Mouse (Mus musculus) MEL (cell line): ENCODE results near the gene Nrip1.

Experiments
- EP300 ChIP-seq, 2 experiments: IDR thresholded peaks; 2 replicates each; pipeline ENCODE4 v1.6.1; 2011; ENCODE audit warnings: improper control_type of control experiment in 2 of 2, low read length in 2 of 2, low read depth in 1 of 2, mild to moderate bottlenecking in 1 of 2
- ETS1 ChIP-seq: IDR thresholded peaks from 2 replicates; pipeline ENCODE4 v1.6.1; 2012; ENCODE audit warnings: low read depth, mild to moderate bottlenecking, inconsistent platforms, low read length, improper control_type of control experiment, moderate library complexity
- HCFC1 ChIP-seq: IDR thresholded peaks from 2 replicates; pipeline ENCODE4 v1.6.1; 2012; ENCODE audit warnings: low read depth, mild to moderate bottlenecking, inconsistent platforms, low read length, improper control_type of control experiment, moderate library complexity
- MAX ChIP-seq: IDR thresholded peaks from 2 replicates; pipeline ENCODE4 v1.6.1; 2011; ENCODE audit warnings: low read length, improper control_type of control experiment
- MXI1 ChIP-seq: IDR thresholded peaks from 2 replicates; pipeline ENCODE4 v1.6.1; 2011; ENCODE audit warnings: mild to moderate bottlenecking, low read depth, low read length, improper control_type of control experiment
- MYB ChIP-seq: IDR thresholded peaks from 2 replicates; pipeline ENCODE4 v1.6.1; 2011; ENCODE audit warnings: mild to moderate bottlenecking, low read depth, low read length, improper control_type of control experiment
- MYC ChIP-seq: IDR thresholded peaks from 2 replicates; pipeline ENCODE4 v1.6.1; 2011; ENCODE audit warnings: low read depth, mild to moderate bottlenecking, low read length, improper control_type of control experiment, moderate library complexity
- POLR2A ChIP-seq, 2 experiments: IDR thresholded peaks; 2 replicates each; pipeline ENCODE4 v1.6.1; 2011 to 2012; ENCODE audit warnings: low read length in 2 of 2, mild to moderate bottlenecking in 2 of 2, control low read depth in 1 of 2, improper control_type of control experiment in 1 of 2, low read depth in 1 of 2, moderate library complexity in 1 of 2; ENCODE audit not compliant: control insufficient read depth in 1 of 2, insufficient read depth in 1 of 2, poor library complexity in 1 of 2
- SMC3 ChIP-seq: IDR thresholded peaks from 2 replicates; pipeline ENCODE4 v1.6.1; 2011; ENCODE audit warnings: low read depth, low read length, improper control_type of control experiment
- TBP ChIP-seq: IDR thresholded peaks from 2 replicates; pipeline ENCODE4 v1.8.0; 2011; ENCODE audit warnings: low read depth, low read length, improper control_type of control experiment
- USF1 ChIP-seq: IDR thresholded peaks from 2 replicates; pipeline ENCODE4 v1.6.1; 2014; ENCODE audit warnings: low read depth, mild to moderate bottlenecking, inconsistent platforms, low read length, improper control_type of control experiment, moderate library complexity

- TF ChIP-seq POLR2A (IDR thresholded peaks at IDR 0.05; ENCODE audit: control insufficient read depth in 1 of 2, insufficient read depth in 1 of 2, low read depth in 1 of 2, low read length in 2 of 2, poor library complexity in 1 of 2) (no peak), EP300 (IDR thresholded peaks at IDR 0.05; ENCODE audit: low read depth in 1 of 2, low read length in 2 of 2) (no peak), ETS1 (no peak), MYB (no peak), USF1 (no peak), SMC3 (no peak), TBP (no peak), HCFC1 (no peak), MXI1 (no peak), MYC (no peak), MAX (no peak)
Observed at GRCm38 (mm10) chr16:76293176-76293575, 80.5 kb downstream of the Nrip1 start.
